Mouse (Mus musculus): Measurements from ENCODE around the gene Fxyd7.

DNA sequence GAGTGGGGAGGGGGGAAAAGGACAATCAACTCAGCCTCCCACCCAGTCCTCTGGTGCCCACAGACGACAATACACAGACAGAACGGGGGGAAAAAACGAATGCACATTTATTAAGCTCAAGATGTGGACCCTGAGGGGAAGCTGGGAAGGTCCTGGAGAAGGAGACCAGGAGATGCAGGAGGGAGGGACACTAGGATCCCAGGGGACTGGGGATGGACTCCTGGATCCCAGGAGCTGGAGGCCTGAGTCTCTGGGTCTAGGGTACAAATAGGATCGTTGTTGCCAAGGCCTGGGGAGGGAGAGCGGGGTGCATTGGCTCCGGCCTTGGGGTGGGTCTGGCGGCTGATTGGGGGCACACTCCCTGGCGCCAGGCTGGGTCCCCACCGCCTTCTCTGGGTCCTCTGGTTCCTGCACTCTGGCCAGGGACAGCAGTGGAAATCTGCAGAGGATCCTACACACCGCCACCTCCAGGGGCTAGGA is 8.8 kb downstream of the Fxyd7 start, which contains the start of gene Fxyd5:
- TF ChIP-seq CTCF (IDR thresholded peaks at IDR 0.05; ENCODE audit: low read depth) (no peak), EP300 (IDR thresholded peaks at IDR 0.05; ENCODE audit: low read depth) (no peak)

Data from heart, postnatal 0 days (tissue).